Mouse (Mus musculus) C2C12 (cell line): ENCODE measurements around the gene Msh5. TPM values are rescaled to one million over a fixed set of nuclear protein-coding genes. Genes with fewer than 3 reads are reported as not detected.
A peak's percentile ranks its signal among the peaks of the same experiment; 100 is the strongest.

Experiments used
- H3K27me3 ChIP-seq: one replicate; pipeline ENCODE4 v1.6.1; 2011; ENCODE audit not compliant: control insufficient read depth, insufficient read depth, insufficient read length
- H3K36me3 ChIP-seq: one replicate; pipeline ENCODE4 v1.6.1; 2011; ENCODE audit not compliant: control insufficient read depth, insufficient read depth
- H3K4me3 ChIP-seq: one replicate; pipeline ENCODE4 v1.5.1; 2011; ENCODE audit warnings: mild to moderate bottlenecking, control low read depth; ENCODE audit not compliant: poor library complexity, insufficient read depth, severe bottlenecking
- H3K79me2 ChIP-seq: one replicate; pipeline ENCODE4 v1.6.1; 2011; ENCODE audit not compliant: control insufficient read depth, insufficient read depth
- H3K79me3 ChIP-seq: one replicate; pipeline ENCODE4 v1.6.1; 2011; ENCODE audit warnings: low read depth, control low read depth
- H3ac ChIP-seq: one replicate; pipeline ENCODE3; 2011; ENCODE audit warnings: low read depth; ENCODE audit not compliant: control insufficient read depth, insufficient read length
- CEBPB ChIP-seq: IDR thresholded peaks from one replicate; pipeline ENCODE4 v1.6.1; 2011; ENCODE audit warnings: low read depth, mild to moderate bottlenecking, control low read depth, moderate library complexity
- CTCF ChIP-seq: IDR thresholded peaks from one replicate; pipeline ENCODE4 v1.5.1; 2011; ENCODE audit not compliant: control insufficient read depth, insufficient read depth, insufficient read length
- FOSL1 ChIP-seq: IDR thresholded peaks from one replicate; pipeline ENCODE4 v1.8.0; 2011; ENCODE audit warnings: mild to moderate bottlenecking, low read length; ENCODE audit not compliant: poor library complexity, insufficient read depth, severe bottlenecking
- MAX ChIP-seq: IDR thresholded peaks from one replicate; pipeline ENCODE4 v1.6.1; 2011; ENCODE audit warnings: mild to moderate bottlenecking, control low read depth
- MYOD1 ChIP-seq: IDR thresholded peaks from one replicate; pipeline ENCODE4 v1.6.1; 2011; ENCODE audit warnings: low read depth; ENCODE audit not compliant: control insufficient read depth, insufficient read length
- MYOG ChIP-seq: IDR thresholded peaks from one replicate; pipeline ENCODE4 v1.6.1; 2011; ENCODE audit not compliant: control insufficient read depth, insufficient read length; ENCODE audit errors: extremely low read depth
- USF1 ChIP-seq: IDR thresholded peaks from one replicate; pipeline ENCODE4 v1.6.1; 2011; ENCODE audit warnings: low read depth, mild to moderate bottlenecking, control low read depth, moderate library complexity
- long read RNA-seq, 2 experiments: library from polyadenylated mRNA; unstranded; transcript quantifications; one replicate each; pipeline ENCODE4 v2.0.0; 2019 to 2020
- polyA plus RNA-seq: library from polyadenylated mRNA; unstranded; fragments of >200 nt; fragmentation: generic; extraction: Trizol; gene quantifications from one replicate; pipeline ENCODE4 v1.2.1, GENCODE M21; 2012; ENCODE audit warnings: missing spikeins

Gene Msh5
- 0.76 TPM for polyA plus RNA-seq
- long read RNA-seq, experiment 1, partial matches to known transcripts, result 0 of 2 reads
- long read RNA-seq, experiment 1, other reads (novel, unspliced or antisense), result 2 of 2 reads
- long read RNA-seq, experiment 2, partial matches to known transcripts, result 1 of 4 reads
- long read RNA-seq, experiment 2, other reads (novel, unspliced or antisense), result 3 of 4 reads

GRCm38 (mm10) chr17:35046681-35047455, at the start of gene Msh5:
Msh5 (minus strand) TSS chr17:35046745.
- Histone ChIP-seq H3ac (peak within 1 kb of the TSS; percentile 75), H3K36me3 (no peaks in the 10 kb centered on the region), H3K79me2 (peaks cover 31% of the 10 kb centered on the region), H3K27me3 (no peaks in the 10 kb centered on the region), H3K79me3 (peaks cover 11% of the 10 kb centered on the region), H3K4me3 (peak within 1 kb of the TSS; percentile 34)
- TF ChIP-seq CEBPB, result no peak
- no peak for TF ChIP-seq MYOG
- TF ChIP-seq FOSL1, result no peak
- TF ChIP-seq USF1, result no peak
- no peak for TF ChIP-seq MYOD1
- TF ChIP-seq CTCF, result no peak
- no peak for TF ChIP-seq MAX

GRCm38 (mm10) chr17:35094475-35095365, 48.2 kb upstream of the Msh5 start:
- Histone ChIP-seq H3K79me2 (peaks cover 14% of the 10 kb centered on the region), H3ac (no peak overlapping the region), H3K4me3 (no peak overlapping the region), H3K79me3 (peaks cover 3% of the 10 kb centered on the region), H3K36me3 (peaks cover 28% of the 10 kb centered on the region), H3K27me3 (no peaks in the 10 kb centered on the region)
- TF ChIP-seq MAX (no peak), CTCF (no peak), USF1 (no peak), FOSL1 (no peak), MYOG (no peak), MYOD1 (no peak), CEBPB (no peak)

DNA sequence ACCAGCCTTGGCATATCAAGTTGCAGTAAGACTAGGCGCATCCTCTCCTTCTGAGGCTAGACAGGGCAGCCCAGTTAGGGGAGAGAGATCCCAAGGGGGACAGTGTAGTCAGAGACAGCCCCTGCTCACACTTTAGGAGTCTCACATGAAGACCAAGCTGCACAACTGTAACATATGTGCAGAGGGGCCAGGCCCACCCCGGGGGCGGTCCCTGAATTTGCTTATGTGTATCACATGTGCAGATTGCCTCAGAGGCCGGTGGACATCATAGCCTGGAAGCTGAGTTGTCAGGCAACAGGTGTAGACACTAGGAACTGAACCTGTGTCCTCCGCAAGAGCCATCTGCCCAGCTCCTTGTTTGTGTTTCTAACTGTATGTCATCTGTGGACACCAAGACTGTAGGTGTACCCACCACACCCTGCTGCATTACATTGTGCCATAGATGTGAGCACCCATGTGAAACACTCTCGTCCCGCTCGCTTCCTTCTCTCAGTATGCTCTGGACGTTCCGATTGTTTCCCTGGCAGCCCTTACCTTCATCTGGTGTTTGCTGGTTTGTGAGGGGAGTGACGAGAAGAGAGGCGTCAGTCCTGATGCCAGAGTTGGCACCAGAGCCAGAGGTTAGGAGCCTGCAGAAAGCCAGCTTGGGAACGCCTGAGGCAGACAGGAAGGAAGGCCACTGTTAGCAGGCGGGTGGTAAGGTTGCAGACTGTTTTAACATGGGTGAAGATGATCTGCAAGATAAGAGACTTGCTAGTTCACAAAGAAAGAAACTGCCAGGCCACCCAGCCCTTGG, 46.1 kb upstream of the Msh5 start:
- H3ac ChIP-seq, result no peak overlapping the region
- H3K79me2 ChIP-seq, result peaks cover 17% of the 10 kb centered on the region
- no peaks in the 10 kb centered on the region for H3K27me3 ChIP-seq
- H3K79me3 ChIP-seq, result peaks cover 3% of the 10 kb centered on the region
- no peak overlapping the region for H3K4me3 ChIP-seq
- TF ChIP-seq CTCF (no peak), USF1 (no peak), CEBPB (no peak), MYOG (no peak), FOSL1 (no peak), MAX (no peak), MYOD1 (no peak)
- peaks cover 22% of the 10 kb centered on the region for H3K36me3 ChIP-seq

GRCm38 (mm10) chr17:35090166-35090932, 43.8 kb upstream of the Msh5 start:
- peak overlapping the region; percentile 12 for H3ac ChIP-seq
- TF ChIP-seq FOSL1 (no peak), CEBPB (no peak), MYOD1 (no peak), CTCF (no peak), USF1 (no peak), MYOG (no peak), MAX (no peak)
- peaks cover 16% of the 10 kb centered on the region for H3K36me3 ChIP-seq
- H3K4me3 ChIP-seq, result peak overlapping the region; percentile 57
- peaks cover 3% of the 10 kb centered on the region for H3K79me3 ChIP-seq
- H3K27me3 ChIP-seq, result no peaks in the 10 kb centered on the region
- peaks cover 17% of the 10 kb centered on the region for H3K79me2 ChIP-seq
